Mouse (Mus musculus): Measurements from ENCODE around the gene Caskin2.

GRCm38 (mm10) chr11:115841961-115842550, 28.6 kb upstream of the Caskin2 start:
- no peak for TF ChIP-seq CTCF (IDR thresholded peaks at IDR 0.05; ENCODE audit: low read depth, low read length)
- TF ChIP-seq POLR2A (IDR thresholded peaks at IDR 0.05; ENCODE audit: extremely low read depth, insufficient read depth, low read length), result no peak

Data from liver, adult 2 months (tissue).